Mouse (Mus musculus) limb, embryonic 11.5 days (tissue): Measurements from ENCODE around the gene Uts2b. TPM values are rescaled to one million over a fixed set of nuclear protein-coding genes. Genes with fewer than 3 reads are reported as not detected.

ENCODE experiments used
- ATAC-seq: fragments of 200-750 bp; cut with Nextera tagmentation; 2 replicates; pipeline ENCODE4 v1.8.0; 2017; ENCODE audit warnings: low read depth; ENCODE audit not compliant: insufficient number of reproducible peaks, low FRiP score, low TSS enrichment
- DNase-seq: peaks from one replicate; pipeline ENCODE4 v3.0.0-alpha.2; 2015; ENCODE audit warnings: low spot score
- H3K27ac ChIP-seq: fragments of 300-500 bp; sonication (generic); replicated peaks from 2 replicates; pipeline ENCODE4 v1.5.1; 2014; ENCODE audit warnings: low read depth, mild to moderate bottlenecking, low read length
- H3K27me3 ChIP-seq: fragments of 300-500 bp; sonication (generic); 2 replicates; pipeline ENCODE4 v1.6.1; 2014; ENCODE audit warnings: mild to moderate bottlenecking, low read length, mixed read lengths; ENCODE audit not compliant: control insufficient read depth, insufficient read depth
- H3K36me3 ChIP-seq: fragments of 300-500 bp; sonication (generic); 2 replicates; pipeline ENCODE4 v1.6.1; 2014; ENCODE audit warnings: mild to moderate bottlenecking, low read length, moderate library complexity, mixed read lengths; ENCODE audit not compliant: control insufficient read depth, insufficient read depth
- H3K4me1 ChIP-seq: fragments of 300-500 bp; sonication (generic); 2 replicates; pipeline ENCODE4 v1.6.1; 2014; ENCODE audit warnings: low read length, mixed read lengths; ENCODE audit not compliant: control insufficient read depth, insufficient read depth
- H3K4me2 ChIP-seq: fragments of 300-500 bp; sonication (generic); 2 replicates; pipeline ENCODE4 v1.6.1; 2014; ENCODE audit warnings: low read depth, mild to moderate bottlenecking, moderate library complexity; ENCODE audit not compliant: severe bottlenecking
- H3K4me3 ChIP-seq: fragments of 300-500 bp; sonication (generic); 2 replicates; pipeline ENCODE4 v1.5.1; 2014; ENCODE audit warnings: low read depth, low read length
- H3K9ac ChIP-seq: fragments of 300-500 bp; sonication (generic); 2 replicates; pipeline ENCODE4 v1.6.1; 2014; ENCODE audit warnings: mild to moderate bottlenecking, low read length
- H3K9me3 ChIP-seq: fragments of 300-500 bp; sonication (generic); 2 replicates; pipeline ENCODE4 v1.6.1; 2016; ENCODE audit warnings: low read length; ENCODE audit not compliant: control insufficient read depth
- WGBS: fragments of 180-500 bp; shearing (Covaris S2); extraction: QIAGEN DNeasy Blood & Tissue Kit; methylation state at CpG from one replicate; pipeline ENCODE4 v1.1.7; 2014; 5-methylcytosine and 5-hydroxymethylcytosine counted together
- polyA plus RNA-seq: library from polyadenylated mRNA; unstranded; fragments of >200 nt; fragmentation: Nextera tagmentation; extraction: Ambion mirVana; gene quantifications from 2 replicates; pipeline ENCODE4 v1.2.1, GENCODE M21; 2014

Uts2b gene
- polyA plus RNA-seq, 1 experiment from 2014 or later, result not detected

DNA sequence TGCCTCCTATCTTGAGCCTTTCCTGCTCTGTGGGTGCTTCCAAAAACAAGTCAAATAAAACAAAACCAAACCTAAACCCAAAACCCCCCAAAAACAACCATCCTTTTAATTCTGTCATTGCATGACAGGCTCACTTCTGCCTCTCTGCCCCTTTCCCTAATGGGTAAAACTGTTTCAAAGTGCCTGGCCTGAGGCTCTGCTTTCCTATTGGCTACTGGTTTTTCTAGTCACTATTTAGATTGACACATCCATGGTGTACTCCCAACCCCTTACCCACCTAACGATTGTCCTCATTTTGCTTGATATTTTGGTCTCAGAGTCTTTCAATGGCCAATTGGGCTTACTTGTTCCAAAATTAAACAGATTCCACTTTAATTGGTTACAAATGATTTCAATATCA lies 15.6 kb upstream of the Uts2b start:
- Histone ChIP-seq H3K9me3 (no peaks in the 10 kb centered on the region), H3K4me2 (no peak overlapping the region), H3K4me1 (no peaks in the 10 kb centered on the region; the same call in 1 of the 2 replicates), H3K36me3 (no peaks in the 10 kb centered on the region), H3K27ac (no peak overlapping the region), H3K4me3 (no peak overlapping the region), H3K9ac (no peak overlapping the region), H3K27me3 (no peaks in the 10 kb centered on the region)
- ATAC-seq (no peak), DNase-seq (no peak)
- WGBS, result 84% methylated on average over 1 of the region's 1 CpGs

DNA sequence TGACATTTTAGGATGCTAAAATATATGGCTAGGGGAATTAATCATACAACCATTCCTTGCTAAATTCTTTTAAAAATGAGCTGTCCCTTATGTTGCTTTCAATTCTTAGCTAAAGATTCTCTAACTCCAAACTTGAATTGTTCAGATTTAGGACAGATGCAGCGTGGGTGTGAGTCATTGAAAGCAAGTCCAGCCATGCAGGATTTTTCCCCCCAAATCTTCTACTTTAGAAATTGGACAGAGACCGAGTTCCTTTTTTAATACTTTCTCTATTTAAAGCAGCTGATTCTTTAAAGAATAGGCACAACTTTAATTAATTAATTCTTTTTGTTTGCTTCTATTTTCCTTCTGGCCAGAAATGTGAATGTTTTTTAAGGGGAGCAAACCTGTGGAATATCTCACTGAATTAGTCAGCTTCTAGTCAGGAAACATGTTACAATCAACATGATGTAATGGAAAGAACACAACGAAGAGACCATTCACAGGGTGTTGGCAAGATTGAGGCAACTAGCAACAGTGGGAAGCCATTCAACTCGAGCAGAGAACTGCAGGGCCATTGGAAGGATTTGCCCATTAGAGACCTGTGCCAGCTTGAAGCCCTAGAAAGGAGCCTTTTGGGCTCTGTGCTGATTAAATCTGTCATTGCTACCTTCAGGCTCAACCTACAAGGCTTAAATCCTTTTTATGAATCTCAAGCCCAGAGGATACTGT lies 15.0 kb upstream of the Uts2b start:
- WGBS, result 77% methylated on average over 4 of the region's 4 CpGs
- no peak for DNase-seq
- no peak for ATAC-seq
- no peaks in the 10 kb centered on the region for H3K9me3 ChIP-seq
- no peaks in the 10 kb centered on the region for H3K36me3 ChIP-seq
- H3K4me1 ChIP-seq, result no peaks in the 10 kb centered on the region; the same call in 1 of the 2 replicates
- H3K9ac ChIP-seq, result no peak overlapping the region
- H3K27me3 ChIP-seq, result no peaks in the 10 kb centered on the region
- no peak overlapping the region for H3K4me3 ChIP-seq
- no peak overlapping the region for H3K4me2 ChIP-seq
- H3K27ac ChIP-seq, result no peak overlapping the region

DNA sequence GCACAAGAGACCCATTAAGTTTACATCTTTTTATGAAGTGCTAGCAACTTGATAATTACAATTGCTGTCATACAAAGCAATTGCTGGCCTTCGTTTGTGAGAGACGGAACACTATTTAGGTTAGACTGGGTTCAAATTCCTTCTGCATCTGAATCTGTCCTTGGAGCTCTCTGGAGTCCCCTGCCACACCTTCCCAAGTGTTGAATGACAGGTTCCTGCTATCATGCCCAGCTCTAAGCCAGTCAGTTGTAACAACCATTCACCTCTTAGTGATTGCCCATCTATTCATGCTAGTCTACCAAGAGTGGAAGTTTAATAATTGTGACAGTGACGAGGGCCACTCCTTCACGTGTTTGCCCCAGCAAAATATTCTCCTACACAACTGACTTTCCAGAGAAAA lies 12.2 kb upstream of the Uts2b start:
- Histone ChIP-seq H3K27ac (no peak overlapping the region), H3K36me3 (no peaks in the 10 kb centered on the region), H3K4me3 (no peak overlapping the region), H3K9me3 (no peaks in the 10 kb centered on the region), H3K4me1 (no peaks in the 10 kb centered on the region), H3K4me2 (no peak overlapping the region), H3K9ac (no peak overlapping the region), H3K27me3 (no peaks in the 10 kb centered on the region)
- DNase-seq (no peak), ATAC-seq (no peak)
- WGBS, result 60% methylated on average over 4 of the region's 4 CpGs

DNA sequence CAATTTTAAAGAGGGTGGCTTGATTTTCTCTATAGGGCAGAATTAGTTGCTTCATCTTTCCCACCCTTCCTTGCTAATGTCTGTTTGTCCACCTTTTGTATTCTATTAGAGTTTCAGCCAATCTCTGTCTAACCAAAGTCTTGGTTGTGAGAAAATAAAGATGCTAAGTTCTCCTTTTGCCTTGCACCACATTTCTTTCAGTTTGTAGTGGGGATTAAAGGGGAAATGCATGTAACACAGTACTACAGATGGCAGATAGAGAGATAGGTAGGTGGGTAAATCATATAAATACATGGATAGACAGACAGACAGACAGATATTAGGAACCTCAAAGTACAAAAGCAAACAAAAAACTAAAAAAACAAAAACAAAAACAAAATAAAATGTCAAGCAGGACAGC lies 6.5 kb upstream of the Uts2b start:
- no peaks in the 10 kb centered on the region for H3K9me3 ChIP-seq
- no peaks in the 10 kb centered on the region for H3K27me3 ChIP-seq
- ATAC-seq (no peak), DNase-seq (no peak)
- no peak overlapping the region for H3K4me3 ChIP-seq
- H3K4me1 ChIP-seq, result no peaks in the 10 kb centered on the region
- H3K36me3 ChIP-seq, result no peaks in the 10 kb centered on the region
- H3K4me2 ChIP-seq, result no peak overlapping the region
- no peak overlapping the region for H3K9ac ChIP-seq
- H3K27ac ChIP-seq, result no peak overlapping the region

DNA sequence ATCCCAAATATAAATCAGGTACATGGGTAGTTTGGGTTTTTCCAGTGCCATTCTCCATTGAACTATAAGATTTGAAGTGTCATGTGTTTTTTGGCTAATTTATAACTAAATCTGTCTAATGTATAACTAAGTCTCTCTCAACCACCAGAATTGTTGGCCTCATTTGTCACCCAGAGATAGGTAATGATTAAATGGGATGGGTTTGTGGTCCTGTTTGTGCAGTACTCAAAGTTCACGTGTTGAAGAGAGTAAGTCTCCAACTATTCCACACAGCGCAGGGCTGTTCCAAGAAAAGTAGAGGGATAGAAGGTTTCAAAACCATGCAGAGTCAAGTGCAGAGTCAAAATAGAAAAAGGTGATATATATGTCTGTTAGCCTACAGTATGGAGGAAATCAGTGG lies 5.3 kb upstream of the Uts2b start:
- no peak overlapping the region for H3K27ac ChIP-seq
- no peaks in the 10 kb centered on the region for H3K4me1 ChIP-seq
- H3K4me2 ChIP-seq, result no peak overlapping the region
- H3K9ac ChIP-seq, result no peak overlapping the region
- 88% methylated on average over 2 of the region's 2 CpGs for WGBS
- H3K27me3 ChIP-seq, result no peaks in the 10 kb centered on the region
- H3K4me3 ChIP-seq, result no peak overlapping the region
- no peak for ATAC-seq
- no peaks in the 10 kb centered on the region for H3K36me3 ChIP-seq
- no peak for DNase-seq
- no peaks in the 10 kb centered on the region for H3K9me3 ChIP-seq

DNA sequence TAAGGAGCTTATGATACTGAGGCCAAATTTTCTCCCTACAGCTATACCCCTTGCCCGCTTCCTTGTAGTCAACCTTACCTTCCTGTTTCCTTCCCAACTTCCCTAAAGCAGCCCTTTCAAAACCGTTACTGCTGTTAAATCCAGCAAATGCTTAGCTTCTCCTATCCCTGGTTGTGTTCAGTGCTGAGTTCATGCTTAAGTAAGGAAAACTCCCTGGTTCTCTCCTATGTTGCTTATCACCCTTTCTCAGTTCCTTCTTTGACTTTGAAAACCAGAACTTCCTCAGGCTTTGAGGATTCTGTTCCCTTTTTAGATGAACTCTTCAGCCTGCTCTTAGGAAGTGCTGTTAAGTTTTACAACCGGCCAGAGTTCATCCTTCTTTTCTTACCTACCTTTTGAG lies 4.1 kb upstream of the Uts2b start:
- H3K27me3 ChIP-seq, result no peaks in the 10 kb centered on the region
- no peak overlapping the region for H3K9ac ChIP-seq
- H3K27ac ChIP-seq, result no peak overlapping the region
- no peak overlapping the region for H3K4me3 ChIP-seq
- H3K4me2 ChIP-seq, result no peak overlapping the region
- no peak for DNase-seq
- no peak for ATAC-seq
- H3K9me3 ChIP-seq, result no peaks in the 10 kb centered on the region
- 68% methylated on average over 3 of the region's 3 CpGs for WGBS
- H3K4me1 ChIP-seq, result no peaks in the 10 kb centered on the region
- H3K36me3 ChIP-seq, result no peaks in the 10 kb centered on the region

DNA sequence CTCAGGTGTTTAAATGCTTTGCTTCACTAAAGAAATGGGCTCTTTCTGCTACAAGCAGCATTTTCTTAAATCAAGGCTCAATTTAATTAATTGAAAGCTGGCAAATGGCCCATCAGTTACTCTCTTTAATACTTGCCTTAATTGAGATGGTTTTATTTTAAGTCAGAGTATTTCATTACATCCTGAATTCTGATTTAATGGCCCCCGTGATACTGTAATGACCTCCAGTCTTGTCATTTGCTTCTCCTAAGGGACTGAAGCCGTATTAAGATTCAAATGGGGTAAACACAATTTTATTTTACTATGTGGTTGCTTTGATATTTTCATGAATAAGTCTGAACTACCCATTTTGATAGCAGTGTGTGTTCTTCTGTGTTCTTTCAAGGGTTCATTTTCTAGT lies 661 bp upstream of the Uts2b start:
- no peak overlapping the region for H3K4me3 ChIP-seq
- 60% methylated on average over 2 of the region's 2 CpGs for WGBS
- no peaks in the 10 kb centered on the region for H3K36me3 ChIP-seq
- H3K4me2 ChIP-seq, result no peak overlapping the region
- H3K9me3 ChIP-seq, result no peaks in the 10 kb centered on the region
- no peaks in the 10 kb centered on the region for H3K27me3 ChIP-seq
- ATAC-seq (no peak), DNase-seq (no peak)
- H3K9ac ChIP-seq, result no peak overlapping the region
- no peak overlapping the region for H3K27ac ChIP-seq
- 0 out of 2 replicates have a peak, but pooled peaks cover 2% of the 10 kb centered on the region for H3K4me1 ChIP-seq

DNA sequence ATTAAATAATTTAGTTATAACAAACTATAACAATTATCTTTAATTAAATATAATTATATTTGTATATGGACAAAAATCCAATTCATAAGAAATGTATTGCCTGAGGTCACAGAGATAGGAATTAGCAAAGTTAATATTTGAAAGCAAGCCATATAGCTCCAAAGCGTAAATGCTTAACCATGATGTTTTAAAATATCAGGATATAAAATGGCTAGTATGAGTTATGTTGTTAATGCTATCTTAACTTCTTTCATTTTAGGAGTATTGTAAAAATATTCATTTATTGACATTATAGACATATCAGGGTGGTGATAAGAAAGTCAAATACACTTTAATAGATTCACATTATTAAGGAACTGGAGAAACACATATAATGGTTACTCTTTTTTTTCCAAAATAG lies 10.0 kb downstream of the Uts2b start:
- no peak for ATAC-seq
- H3K9me3 ChIP-seq, result no peaks in the 10 kb centered on the region
- WGBS, result 98% methylated on average over 1 of the region's 1 CpGs
- no peaks in the 10 kb centered on the region for H3K4me1 ChIP-seq
- no peak overlapping the region for H3K4me3 ChIP-seq
- no peak for DNase-seq
- H3K36me3 ChIP-seq, result no peaks in the 10 kb centered on the region
- no peak overlapping the region for H3K9ac ChIP-seq
- no peak overlapping the region for H3K27ac ChIP-seq
- H3K27me3 ChIP-seq, result no peaks in the 10 kb centered on the region
- no peak overlapping the region for H3K4me2 ChIP-seq

DNA sequence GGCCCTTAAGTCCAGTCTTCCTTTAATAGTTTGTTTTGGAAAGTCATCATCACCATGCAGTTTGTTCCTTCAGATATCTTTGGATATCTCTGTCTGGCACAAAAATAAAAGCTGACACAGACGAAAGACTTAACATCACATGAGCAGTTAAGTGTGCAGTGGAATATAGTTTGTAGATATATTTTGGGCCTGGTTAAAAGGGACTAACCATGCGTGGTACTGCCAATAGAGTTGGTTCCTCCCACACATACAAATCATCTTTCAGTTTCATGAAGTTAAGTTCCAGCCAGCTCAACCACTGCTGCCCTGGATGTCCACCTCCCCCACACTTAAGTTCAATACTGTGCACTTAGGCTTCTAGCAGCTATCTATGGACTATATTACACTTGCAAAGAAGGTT lies 15.6 kb downstream of the Uts2b start:
- Histone ChIP-seq H3K27ac (no peak overlapping the region), H3K4me1 (no peaks in the 10 kb centered on the region), H3K4me2 (no peak overlapping the region), H3K27me3 (no peaks in the 10 kb centered on the region), H3K9ac (no peak overlapping the region), H3K4me3 (no peak overlapping the region), H3K9me3 (no peaks in the 10 kb centered on the region), H3K36me3 (no peaks in the 10 kb centered on the region)
- ATAC-seq, result no peak
- DNase-seq, result no peak
- 89% methylated on average over 2 of the region's 2 CpGs for WGBS
